Mouse (Mus musculus) heart, embryonic 14.5 days (tissue): ENCODE measurements around the gene Exosc5. TPM values are rescaled to one million over a fixed set of nuclear protein-coding genes. Genes with fewer than 3 reads are reported as not detected.

Source experiments
- ATAC-seq: fragments of 200-750 bp; cut with Nextera tagmentation; 2 replicates; pipeline ENCODE4 v1.8.0; 2017; ENCODE audit warnings: low read depth, moderate TSS enrichment; ENCODE audit not compliant: insufficient number of reproducible peaks, insufficient read depth, low FRiP score
- H3K27ac ChIP-seq, 2 experiments: fragments of 200-500 bp in 1 of 2; fragments of 300-500 bp in 1 of 2; sonication (generic) in 1 of 2; replicated peaks in 1 of 2; 2 replicates each; pipeline ENCODE4 v1.5.1; 2012 to 2014; ENCODE audit warnings: low read depth in 2 of 2, low read length in 2 of 2, control low read depth in 1 of 2, mild to moderate bottlenecking in 1 of 2, mixed read lengths in 1 of 2; ENCODE audit not compliant: control insufficient read depth in 1 of 2, insufficient read depth in 1 of 2
- H3K27me3 ChIP-seq: fragments of 300-500 bp; sonication (generic); 2 replicates; pipeline ENCODE4 v1.6.1; 2014; ENCODE audit warnings: mild to moderate bottlenecking, low read length, control low read depth; ENCODE audit not compliant: control insufficient read depth, insufficient read depth
- H3K36me3 ChIP-seq: fragments of 300-500 bp; sonication (generic); 2 replicates; pipeline ENCODE4 v1.6.1; 2014; ENCODE audit warnings: mild to moderate bottlenecking, control low read depth, low read length, mixed read lengths; ENCODE audit not compliant: control insufficient read depth, insufficient read depth
- H3K4me1 ChIP-seq, 2 experiments: fragments of 200-500 bp in 1 of 2; fragments of 300-500 bp in 1 of 2; sonication (generic) in 1 of 2; 2 replicates each; pipeline ENCODE4 v1.6.1; 2012 to 2014; ENCODE audit warnings: low read length in 2 of 2, control low read depth in 1 of 2, mixed read lengths in 1 of 2; ENCODE audit not compliant: control insufficient read depth in 2 of 2, insufficient read depth in 2 of 2
- H3K4me2 ChIP-seq: fragments of 300-500 bp; sonication (generic); 2 replicates; pipeline ENCODE4 v1.6.1; 2014; ENCODE audit warnings: mild to moderate bottlenecking, low read length
- H3K4me3 ChIP-seq, 2 experiments: fragments of 200-500 bp in 1 of 2; fragments of 300-500 bp in 1 of 2; sonication (generic) in 1 of 2; 2 replicates each; pipeline ENCODE4 v1.5.1; 2012 to 2014; ENCODE audit warnings: low read length in 2 of 2, mild to moderate bottlenecking in 2 of 2, control low read depth in 1 of 2, low read depth in 1 of 2, moderate library complexity in 1 of 2; ENCODE audit not compliant: control insufficient read depth in 1 of 2, insufficient read depth in 1 of 2
- H3K9ac ChIP-seq: fragments of 300-500 bp; sonication (generic); 2 replicates; pipeline ENCODE4 v1.6.1; 2014; ENCODE audit warnings: mild to moderate bottlenecking, low read length
- H3K9me3 ChIP-seq: fragments of 300-500 bp; sonication (generic); 2 replicates; pipeline ENCODE4 v1.6.1; 2016; ENCODE audit warnings: low read length, control low read depth; ENCODE audit not compliant: control insufficient read depth
- WGBS: fragments of 180-500 bp; shearing (Covaris S2); extraction: QIAGEN DNeasy Blood & Tissue Kit; methylation state at CpG from one replicate; pipeline ENCODE4 v1.1.7; 2014; 5-methylcytosine and 5-hydroxymethylcytosine counted together
- polyA plus RNA-seq: library from polyadenylated mRNA; unstranded; fragments of >200 nt; fragmentation: Nextera tagmentation; extraction: Ambion mirVana; gene quantifications from 2 replicates; pipeline ENCODE4 v1.2.1, GENCODE M21; 2014

Gene Exosc5
- polyA plus RNA-seq, 1 experiment from 2014 or later, result 35.8 TPM

GRCm38 (mm10) chr7:25618865-25619721 lies 39.9 kb upstream of the Exosc5 start, which contains the start of gene Dmac2:
Gene Dmac2 (plus strand): TSS chr7:25619414.
- H3K36me3 ChIP-seq, result peaks cover 35% of the 10 kb centered on the region
- peak; percentile 87 for ATAC-seq
- peak within 1 kb of the TSS; percentile 79 for H3K9ac ChIP-seq
- no peaks in the 10 kb centered on the region for H3K27me3 ChIP-seq
- H3K9me3 ChIP-seq, result no peaks in the 10 kb centered on the region
- WGBS, result 1% methylated on average over 53 of the region's 53 CpGs
- peak within 1 kb of the TSS; percentile 81 to 87 for H3K4me3 ChIP-seq
- peak within 1 kb of the TSS; percentile 86 for H3K4me2 ChIP-seq
- peak within 1 kb of the TSS; percentile 51 to 77 for H3K27ac ChIP-seq
- peaks cover 5 to 6% of the 10 kb centered on the region in 2 experiments for H3K4me1 ChIP-seq

GRCm38 (mm10) chr7:25619722-25619991 lies 39.3 kb upstream of the Exosc5 start:
- Histone ChIP-seq H3K9ac (peak overlapping the region; percentile 79), H3K4me2 (peak overlapping the region; percentile 86), H3K36me3 (peaks cover 39% of the 10 kb centered on the region), H3K9me3 (no peaks in the 10 kb centered on the region), H3K4me1 (peaks cover 5 to 8% of the 10 kb centered on the region in 2 experiments), H3K27me3 (no peaks in the 10 kb centered on the region), H3K4me3 (peak overlapping the region; percentile 81 to 87), H3K27ac (peak overlapping the region; percentile 51 to 77)
- 25% methylated on average over 5 of the region's 5 CpGs for WGBS
- ATAC-seq, result no peak

GRCm38 (mm10) chr7:25620101-25620500 lies 38.9 kb upstream of the Exosc5 start:
- Histone ChIP-seq H3K36me3 (peaks cover 44% of the 10 kb centered on the region), H3K4me1 (peaks cover 5 to 9% of the 10 kb centered on the region in 2 experiments), H3K4me3 (peak overlapping the region in 1 of 2 experiments; percentile 81; a peak in 2 of 4 replicates), H3K27me3 (no peaks in the 10 kb centered on the region), H3K9me3 (no peaks in the 10 kb centered on the region), H3K4me2 (peak overlapping the region; percentile 86), H3K9ac (no peak overlapping the region), H3K27ac (peak overlapping the region in 1 of 2 experiments; percentile 77; a peak in 1 of 4 replicates)
- ATAC-seq, result no peak
- WGBS, result 89% methylated on average over 5 of the region's 5 CpGs

GRCm38 (mm10) chr7:25620751-25621150 lies 38.2 kb upstream of the Exosc5 start:
- Histone ChIP-seq H3K27ac (no peak overlapping the region), H3K4me2 (no peak overlapping the region), H3K4me1 (peaks cover 5 to 15% of the 10 kb centered on the region in 2 experiments), H3K9ac (no peak overlapping the region), H3K27me3 (no peaks in the 10 kb centered on the region), H3K4me3 (no peak overlapping the region), H3K9me3 (no peaks in the 10 kb centered on the region), H3K36me3 (peaks cover 47% of the 10 kb centered on the region)
- WGBS, result 90% methylated on average over 11 of the region's 11 CpGs
- ATAC-seq, result no peak

DNA sequence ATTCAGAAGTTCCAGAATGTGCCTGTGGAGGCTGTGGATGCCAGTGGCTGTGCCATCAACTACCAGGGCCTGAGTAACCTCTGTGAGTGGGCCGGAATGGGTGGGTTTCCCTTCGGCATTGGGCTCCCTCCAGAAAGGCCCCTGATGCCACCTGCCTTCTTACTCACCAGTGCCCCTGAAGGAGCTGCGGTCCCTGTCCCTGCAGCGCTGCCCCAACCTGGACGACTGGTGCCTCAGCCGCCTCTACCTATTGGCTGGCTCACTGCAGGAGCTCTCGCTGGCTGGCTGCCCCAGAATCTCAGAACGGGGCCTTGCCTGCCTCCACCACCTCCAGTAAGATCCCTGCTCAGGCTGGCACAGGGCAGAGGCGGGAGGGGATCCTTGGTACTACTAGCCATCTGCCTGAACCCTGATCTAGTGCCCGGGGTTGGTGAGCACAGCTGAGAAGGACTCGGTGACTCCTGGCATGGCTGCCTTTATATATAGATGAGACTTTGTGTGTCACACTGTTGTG lies 35.0 kb upstream of the Exosc5 start:
- Histone ChIP-seq H3K9me3 (no peaks in the 10 kb centered on the region), H3K27me3 (no peaks in the 10 kb centered on the region), H3K9ac (no peak overlapping the region), H3K4me3 (no peak overlapping the region), H3K36me3 (peaks cover 49% of the 10 kb centered on the region), H3K4me2 (no peak overlapping the region), H3K4me1 (peaks cover 14 to 43% of the 10 kb centered on the region in 2 experiments), H3K27ac (no peak overlapping the region; a peak in 1 of 4 replicates)
- no peak for ATAC-seq
- 88% methylated on average over 11 of the region's 11 CpGs for WGBS

DNA sequence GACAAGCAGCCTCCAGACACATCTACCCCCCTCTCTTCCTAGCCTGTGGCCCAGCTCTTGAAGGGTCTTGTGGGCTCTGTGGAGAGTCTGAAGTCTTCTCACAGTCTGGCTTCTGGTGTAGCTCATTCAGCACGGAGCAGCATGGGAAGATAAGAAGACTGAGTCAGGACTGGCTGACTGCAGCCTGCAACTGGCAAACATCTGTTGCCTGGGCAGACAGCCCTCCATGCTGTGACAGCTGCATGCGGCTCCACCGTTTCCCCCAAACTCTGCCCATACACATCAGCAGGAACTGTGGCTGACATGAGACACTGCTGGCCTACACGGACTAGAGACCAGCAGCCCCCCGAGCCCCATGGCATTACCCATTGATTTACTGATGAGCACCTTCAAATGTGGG lies 34.1 kb upstream of the Exosc5 start:
- no peak for ATAC-seq
- Histone ChIP-seq H3K27ac (peak overlapping the region in 1 of 2 experiments; percentile 65; a peak in 2 of 4 replicates), H3K36me3 (peaks cover 56% of the 10 kb centered on the region), H3K4me1 (peaks cover 14 to 40% of the 10 kb centered on the region in 2 experiments), H3K9ac (no peak overlapping the region), H3K4me3 (no peak overlapping the region), H3K27me3 (no peaks in the 10 kb centered on the region), H3K4me2 (no peak overlapping the region), H3K9me3 (no peaks in the 10 kb centered on the region)
- 31% methylated on average over 5 of the region's 5 CpGs for WGBS

- Histone ChIP-seq H3K4me2 (no peak overlapping the region), H3K9me3 (no peaks in the 10 kb centered on the region), H3K36me3 (peaks cover 63% of the 10 kb centered on the region), H3K27ac (peak overlapping the region in 1 of 2 experiments; percentile 79; a peak in 3 of 4 replicates), H3K4me3 (no peak overlapping the region), H3K4me1 (peaks cover 11 to 37% of the 10 kb centered on the region in 2 experiments; a peak in 3 of 4 replicates), H3K27me3 (no peaks in the 10 kb centered on the region), H3K9ac (no peak overlapping the region)
- WGBS, result 77% methylated on average over 10 of the region's 10 CpGs
- ATAC-seq, result no peak
Measured at GRCm38 (mm10) chr7:25625594-25626250, 33.2 kb upstream of the Exosc5 start.
